Comparison of ENCODE assay signal across 22 mouse cellular contexts in the genomic region with DNA sequence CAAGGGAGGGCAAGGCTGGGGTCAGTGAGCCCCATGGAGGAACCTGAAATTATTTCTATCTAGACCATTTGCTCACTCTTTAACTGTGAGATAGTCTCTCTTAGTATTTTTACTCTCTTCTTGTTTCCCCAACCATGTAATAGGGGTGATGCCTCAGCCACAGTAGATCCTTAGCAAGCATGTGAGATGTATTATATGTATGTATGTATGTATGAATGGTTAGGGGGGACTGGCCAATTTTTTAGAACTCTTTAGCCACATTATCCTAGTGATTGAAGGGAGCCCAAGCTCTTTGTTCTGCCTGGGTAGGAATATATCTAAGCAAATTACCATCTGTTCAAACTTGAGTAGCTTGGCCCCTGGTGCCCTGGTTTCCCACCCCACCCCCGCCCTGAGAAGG. TPM values are rescaled to one million over a fixed set of nuclear protein-coding genes. Genes with fewer than 3 reads are reported as not detected.
DNase-seq lines count a peak whose midpoint lies in the region; ATAC-seq lines count a peak whose summit lies in the region.
"Had no signal": no experiment of that assay in that cellular context is flagged by ENCODE, and none has a peak within 500 bp of the region (broad histone marks: within the 10 kb centered on the region; RNA-seq: fewer than 3 reads in every experiment).

No protein-coding gene starts in this region.

- H3K36me3 ChIP-seq in hindbrain, embryonic 11.5 days (ENCODE audit: control insufficient read depth, insufficient read depth, low read length), result no peaks in the 10 kb centered on the region
- no peaks in the 10 kb centered on the region for H3K36me3 ChIP-seq in hindbrain, embryonic 14.5 days (replicated peaks; ENCODE audit: control insufficient read depth, insufficient read depth)
- no peaks in the 10 kb centered on the region for H3K36me3 ChIP-seq in neural tube, embryonic 12.5 days
- no peaks in the 10 kb centered on the region for H3K36me3 ChIP-seq in midbrain, embryonic 13.5 days
- H3K36me3 ChIP-seq: embryonic facial prominence, embryonic 12.5 days; limb, embryonic 10.5 days; liver, embryonic 15.5 days; lung, embryonic 15.5 days had no signal

- peak overlapping the region; percentile 93 for H3K27ac ChIP-seq in hindbrain, embryonic 11.5 days (ENCODE audit: low read depth, low read length)
- H3K27ac ChIP-seq in hindbrain, embryonic 14.5 days, result no peak overlapping the region
- H3K27ac ChIP-seq in neural tube, embryonic 12.5 days, result peak overlapping the region; percentile 89
- peak overlapping the region; percentile 82 for H3K27ac ChIP-seq in midbrain, embryonic 13.5 days
- H3K27ac ChIP-seq: embryonic facial prominence, embryonic 12.5 days; gastrocnemius, adult 2 months; limb, embryonic 10.5 days; liver, embryonic 15.5 days; lung, embryonic 15.5 days had no signal

- no peak overlapping the region for H3K4me3 ChIP-seq in hindbrain, embryonic 11.5 days (ENCODE audit: low read depth, low read length)
- H3K4me3 ChIP-seq in hindbrain, embryonic 14.5 days (replicated peaks; ENCODE audit: low read length), result no peak overlapping the region
- no peak overlapping the region for H3K4me3 ChIP-seq in neural tube, embryonic 12.5 days
- H3K4me3 ChIP-seq in midbrain, embryonic 13.5 days (replicated peaks), result no peak overlapping the region
- H3K4me3 ChIP-seq: embryonic facial prominence, embryonic 12.5 days; gastrocnemius, adult 2 months; limb, embryonic 10.5 days; liver, embryonic 15.5 days; lung, embryonic 15.5 days; megakaryocyte, embryonic 14.5 days had no signal

- H3K9me3 ChIP-seq in hindbrain, embryonic 11.5 days (ENCODE audit: control insufficient read depth, low read length), result no peaks in the 10 kb centered on the region
- no peaks in the 10 kb centered on the region for H3K9me3 ChIP-seq in hindbrain, embryonic 14.5 days (ENCODE audit: control insufficient read depth, low read length)
- H3K9me3 ChIP-seq in neural tube, embryonic 12.5 days, result no peaks in the 10 kb centered on the region
- no peaks in the 10 kb centered on the region for H3K9me3 ChIP-seq in midbrain, embryonic 13.5 days
- H3K9me3 ChIP-seq: embryonic facial prominence, embryonic 12.5 days; limb, embryonic 10.5 days; liver, embryonic 15.5 days; lung, embryonic 15.5 days had no signal

- no peak for DNase-seq in hindbrain, embryonic 11.5 days (ENCODE audit: low spot score)
- DNase-seq in hindbrain, embryonic 14.5 days (ENCODE audit: low spot score), result no peak
- DNase-seq in neural tube, embryonic 10.5 days (ENCODE audit: extremely low spot score, low spot score), result no peak
- DNase-seq in layer of hippocampus, postnatal 25 days (ENCODE audit: extremely low spot score in 1 of 2, low spot score in 1 of 2), result no peak
- no peak for DNase-seq in adrenal gland, postnatal 4 days (ENCODE audit: low spot score in 2 of 2)
- DNase-seq: adrenal gland, adult 2 months; cerebellum, adult 18-20 months; cerebellum, postnatal 14 days; gastrocnemius, adult 2 months; kidney, adult 11 months; kidney, postnatal 10 days; liver; lung, postnatal 36 days; right cerebral cortex, postnatal 14 days had no signal

- no peaks in the 10 kb centered on the region for H3K27me3 ChIP-seq in hindbrain, embryonic 11.5 days (ENCODE audit: control insufficient read depth, insufficient read depth, low read length)
- H3K27me3 ChIP-seq in hindbrain, embryonic 14.5 days (ENCODE audit: control insufficient read depth, insufficient read depth, low read length), result no peaks in the 10 kb centered on the region
- no peaks in the 10 kb centered on the region for H3K27me3 ChIP-seq in neural tube, embryonic 12.5 days (replicated peaks)
- no peaks in the 10 kb centered on the region for H3K27me3 ChIP-seq in midbrain, embryonic 13.5 days
- H3K27me3 ChIP-seq: embryonic facial prominence, embryonic 12.5 days; lung, embryonic 15.5 days; Patski had no signal

- peaks cover 23% of the 10 kb centered on the region for H3K4me1 ChIP-seq in hindbrain, embryonic 11.5 days (replicated peaks; ENCODE audit: control insufficient read depth, insufficient read depth, low read length)
- H3K4me1 ChIP-seq in hindbrain, embryonic 14.5 days (replicated peaks; ENCODE audit: control insufficient read depth, insufficient read depth, low read length), result peaks cover 19% of the 10 kb centered on the region; the same call in 1 of the 2 replicates
- peaks cover 77% of the 10 kb centered on the region for H3K4me1 ChIP-seq in neural tube, embryonic 12.5 days
- peaks cover 88% of the 10 kb centered on the region for H3K4me1 ChIP-seq in midbrain, embryonic 13.5 days (replicated peaks)
- H3K4me1 ChIP-seq: embryonic facial prominence, embryonic 12.5 days; liver, embryonic 15.5 days; lung, embryonic 15.5 days had no signal

- 61% methylated on average over 1 of the region's 1 CpGs for WGBS in hindbrain, embryonic 11.5 days
- WGBS in hindbrain, embryonic 14.5 days, result 68% methylated on average over 1 of the region's 1 CpGs
- WGBS in neural tube, embryonic 12.5 days, result 43% methylated on average over 1 of the region's 1 CpGs
- 68% methylated on average over 1 of the region's 1 CpGs for WGBS in midbrain, embryonic 13.5 days

- no peak overlapping the region for H3K4me2 ChIP-seq in hindbrain, embryonic 11.5 days (replicated peaks; ENCODE audit: low read depth, low read length)
- no peak overlapping the region for H3K4me2 ChIP-seq in hindbrain, embryonic 14.5 days (replicated peaks)
- H3K4me2 ChIP-seq in neural tube, embryonic 12.5 days (replicated peaks), result no peak overlapping the region; the same call in 1 of the 2 replicates
- H3K4me2 ChIP-seq in midbrain, embryonic 13.5 days (replicated peaks), result no peak overlapping the region
- H3K4me2 ChIP-seq: embryonic facial prominence, embryonic 12.5 days; liver, embryonic 15.5 days; lung, embryonic 15.5 days had no signal

- no peak overlapping the region for H3K9ac ChIP-seq in hindbrain, embryonic 11.5 days (ENCODE audit: low read depth, low read length)
- no peak overlapping the region for H3K9ac ChIP-seq in hindbrain, embryonic 14.5 days
- H3K9ac ChIP-seq in neural tube, embryonic 12.5 days, result no peak overlapping the region
- H3K9ac ChIP-seq in midbrain, embryonic 13.5 days (replicated peaks), result no peak overlapping the region
- H3K9ac ChIP-seq: embryonic facial prominence, embryonic 12.5 days; liver, embryonic 15.5 days; lung, embryonic 15.5 days had no signal

- ATAC-seq in hindbrain, embryonic 11.5 days (ENCODE audit: low FRiP score), result no peak
- ATAC-seq in hindbrain, embryonic 14.5 days (ENCODE audit: low FRiP score), result no peak
- ATAC-seq in neural tube, embryonic 12.5 days (ENCODE audit: low FRiP score, low read depth), result no peak
- no peak for ATAC-seq in midbrain, embryonic 13.5 days
- ATAC-seq: Patski had no signal

RNA-seq across cellular contexts. Expression of gene Rhbdl3, which starts 12.8 kb away (rescaled TPM):
- 13.4 and 16.4 TPM in 2 replicates for polyA plus RNA-seq in hindbrain, embryonic 11.5 days (2014; fragmentation: Nextera tagmentation; extraction: Ambion mirVana)
- 4.6 and 5.4 TPM in 2 replicates for polyA plus RNA-seq in hindbrain, embryonic 14.5 days (2014; fragmentation: Nextera tagmentation; extraction: Ambion mirVana)
- 55.9 and 59.2 TPM in 2 replicates for polyA plus RNA-seq in neural tube, embryonic 12.5 days (2016; fragmentation: Nextera tagmentation; extraction: Ambion mirVana)
- polyA plus RNA-seq in midbrain, embryonic 13.5 days (2015; fragmentation: Nextera tagmentation; extraction: Ambion mirVana), result 15.3 and 28.0 TPM in 2 replicates
- 10 to 100 TPM; 27.4 to 28.3 TPM for total RNA-seq in layer of hippocampus, postnatal 25 days (2021)
- total RNA-seq in adrenal gland, postnatal 4 days (2021), result 1 to 10 TPM; 3.9 to 4.6 TPM
